Mouse (Mus musculus) left cerebral cortex, postnatal 10 days (tissue): ENCODE results near the gene 1700019D03Rik. TPM values are rescaled to one million over a fixed set of nuclear protein-coding genes. Genes with fewer than 3 reads are reported as not detected.
A peak's percentile ranks its signal among the peaks of the same experiment; 100 is the strongest.

ENCODE experiments used
- DNase-seq, 2 experiments: peaks; one replicate each; pipeline ENCODE4 v3.0.0; 2021 to 2022; ENCODE audit warnings: low spot score in 2 of 2, mixed read lengths in 1 of 2; ENCODE audit errors: extremely low spot score in 1 of 2
- intact Hi-C: fragments of 180-260 bp; cut with DNase I; formaldehyde crosslinking; loops from one replicate; pipeline ENCODE4 v1.15.1; 2025
- total RNA-seq, 2 experiments: library from RNA; stranded (reverse); gene quantifications; 2 replicates each; pipeline ENCODE4 v1.2.3; 2021

1700019D03Rik gene
- 10 to 100 TPM; 13.5 to 14.6 TPM for total RNA-seq

GRCm38 (mm10) chr1:53020079-53020478, at the start of gene 1700019D03Rik:
Gene 1700019D03Rik (minus strand): TSS chr1:53020179.
- no peak for DNase-seq
- intact Hi-C loops: no loop called here

GRCm38 (mm10) chr1:53063921-53064320, 43.9 kb upstream of the 1700019D03Rik start:
- no peak for DNase-seq
- intact Hi-C loops: loop anchor here (5.0 kb wide), 1 partner anchor 288 kb away; the partner anchor contains the start of genes Asdurf, Asnsd1 and Gm28551

GRCm38 (mm10) chr1:53061871-53062608, 42.1 kb upstream of the 1700019D03Rik start:
- peak in 1 of 2 experiments; percentile 69 for DNase-seq

GRCm38 (mm10) chr1:53061340-53061739, 41.4 kb upstream of the 1700019D03Rik start, which contains the start of gene Mstn:
Gene Mstn (plus strand): TSS chr1:53061640.
- intact Hi-C loops: loop anchor here (5.0 kb wide), 1 partner anchor 291 kb away; the partner anchor contains the start of genes Asdurf, Asnsd1 and Gm28551
- DNase-seq: no peak

More at GRCm38 (mm10) chr1:53061871-53062608, 42.1 kb upstream of the 1700019D03Rik start:
- intact Hi-C loops: loop anchor here (5.0 kb wide), 1 partner anchor 290 kb away; the partner anchor contains the start of genes Asdurf, Asnsd1 and Gm28551

GRCm38 (mm10) chr1:53060499-53060898, 40.5 kb upstream of the 1700019D03Rik start:
- intact Hi-C loops: loop anchor here (5.0 kb wide), 1 partner anchor 292 kb away; the partner anchor contains the start of genes Asdurf, Asnsd1 and Gm28551
- no peak for DNase-seq

GRCm38 (mm10) chr1:53059106-53059505, 39.1 kb upstream of the 1700019D03Rik start:
- no peak for DNase-seq
- intact Hi-C loops: no loop called here

- intact Hi-C loops: loop anchor here (2.0 kb wide), 1 partner anchor 219 kb away; no protein-coding TSS in a partner anchor
- peak; percentile 61 to 62 for DNase-seq
Observed at GRCm38 (mm10) chr1:53053087-53054022, 33.4 kb upstream of the 1700019D03Rik start.

GRCm38 (mm10) chr1:53049763-53050427, 29.9 kb upstream of the 1700019D03Rik start:
- DNase-seq: no peak
- intact Hi-C loops: no loop called here

GRCm38 (mm10) chr1:53037443-53037871, 17.5 kb upstream of the 1700019D03Rik start:
- intact Hi-C loops: loop anchor here (10.0 kb wide), 2 partner anchors 83 to 733 kb away; no protein-coding TSS in a partner anchor
- DNase-seq: no peak

- intact Hi-C loops: loop anchor here (5.0 to 10.0 kb wide), 3 partner anchors 78 to 728 kb away; no protein-coding TSS in a partner anchor
- peak in 1 of 2 experiments; percentile 34 for DNase-seq
Observed at GRCm38 (mm10) chr1:53032550-53032949, 12.6 kb upstream of the 1700019D03Rik start.

- intact Hi-C loops: no loop called here
- DNase-seq: peak in 1 of 2 experiments; percentile 17
Observed at GRCm38 (mm10) chr1:53018746-53019505, 1.1 kb downstream of the 1700019D03Rik start.

- intact Hi-C loops: no loop called here
- DNase-seq: no peak
Observed at GRCm38 (mm10) chr1:53015606-53016005, 4.4 kb downstream of the 1700019D03Rik start.

GRCm38 (mm10) chr1:53014716-53015115, 5.3 kb downstream of the 1700019D03Rik start:
- intact Hi-C loops: no loop called here
- peak in 1 of 2 experiments; percentile 59 for DNase-seq

GRCm38 (mm10) chr1:52986692-52987091, 33.3 kb downstream of the 1700019D03Rik start:
- intact Hi-C loops: no loop called here
- DNase-seq: peak in 1 of 2 experiments; percentile 16

GRCm38 (mm10) chr1:52973198-52973597, 46.8 kb downstream of the 1700019D03Rik start:
- no peak for DNase-seq
- intact Hi-C loops: no loop called here

- no peak for DNase-seq
Observed at GRCm38 (mm10) chr1:52971881-52972503, 48.0 kb downstream of the 1700019D03Rik start.

GRCm38 (mm10) chr1:52964581-52964980, 55.4 kb downstream of the 1700019D03Rik start:
- DNase-seq: no peak
- intact Hi-C loops: no loop called here

More at GRCm38 (mm10) chr1:52971881-52972503, 48.0 kb downstream of the 1700019D03Rik start:
- intact Hi-C loops: no loop called here
